Mouse (Mus musculus) thymus, postnatal 36 days (tissue): ENCODE data around the gene Mob3b.

Experiments
- DNase-seq, 2 experiments: peaks; one replicate each; pipeline ENCODE4 v3.0.0; 2022; ENCODE audit warnings: mixed read lengths in 2 of 2

Gene Mob3b

DNA sequence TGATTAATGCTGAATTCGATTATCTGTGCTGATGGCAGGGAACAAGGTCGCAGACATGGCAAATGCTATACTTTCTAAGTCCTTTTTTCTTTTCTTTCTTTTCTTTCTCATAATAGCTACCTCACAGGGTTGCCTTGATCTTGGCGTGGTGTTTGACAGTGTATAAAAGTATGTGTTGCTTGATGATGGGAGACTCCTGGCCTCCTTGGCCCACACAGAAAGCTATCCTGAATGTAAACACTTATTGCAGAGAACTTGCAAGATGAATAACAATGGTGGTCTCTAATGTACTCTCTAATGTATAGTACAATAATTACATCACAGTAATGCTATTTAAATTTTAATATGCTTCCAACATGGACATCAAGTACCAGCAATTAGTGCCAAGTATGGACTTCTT is 96.9 kb downstream of the Mob3b start:
- DNase-seq, result no peak

DNA sequence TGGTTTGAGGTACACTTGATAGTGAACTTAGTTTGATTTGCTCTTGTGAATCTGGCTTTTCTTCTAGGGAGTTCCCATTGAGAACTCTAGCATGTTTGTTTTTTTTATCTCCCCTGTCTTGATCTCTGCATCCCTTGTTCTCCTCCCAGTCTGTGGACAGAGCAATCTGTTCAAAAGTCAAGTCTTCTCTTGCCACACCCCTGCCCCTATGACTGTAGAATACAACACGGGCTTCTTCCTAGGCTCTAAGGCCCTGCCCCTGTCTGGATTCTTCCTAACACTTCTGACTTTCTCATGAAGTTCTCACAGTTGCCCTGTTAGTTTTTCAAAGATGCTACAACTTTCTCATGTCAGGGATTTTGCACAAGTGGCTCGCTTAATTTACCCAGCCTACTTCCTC is 102.9 kb downstream of the Mob3b start:
- DNase-seq, result no peak

DNA sequence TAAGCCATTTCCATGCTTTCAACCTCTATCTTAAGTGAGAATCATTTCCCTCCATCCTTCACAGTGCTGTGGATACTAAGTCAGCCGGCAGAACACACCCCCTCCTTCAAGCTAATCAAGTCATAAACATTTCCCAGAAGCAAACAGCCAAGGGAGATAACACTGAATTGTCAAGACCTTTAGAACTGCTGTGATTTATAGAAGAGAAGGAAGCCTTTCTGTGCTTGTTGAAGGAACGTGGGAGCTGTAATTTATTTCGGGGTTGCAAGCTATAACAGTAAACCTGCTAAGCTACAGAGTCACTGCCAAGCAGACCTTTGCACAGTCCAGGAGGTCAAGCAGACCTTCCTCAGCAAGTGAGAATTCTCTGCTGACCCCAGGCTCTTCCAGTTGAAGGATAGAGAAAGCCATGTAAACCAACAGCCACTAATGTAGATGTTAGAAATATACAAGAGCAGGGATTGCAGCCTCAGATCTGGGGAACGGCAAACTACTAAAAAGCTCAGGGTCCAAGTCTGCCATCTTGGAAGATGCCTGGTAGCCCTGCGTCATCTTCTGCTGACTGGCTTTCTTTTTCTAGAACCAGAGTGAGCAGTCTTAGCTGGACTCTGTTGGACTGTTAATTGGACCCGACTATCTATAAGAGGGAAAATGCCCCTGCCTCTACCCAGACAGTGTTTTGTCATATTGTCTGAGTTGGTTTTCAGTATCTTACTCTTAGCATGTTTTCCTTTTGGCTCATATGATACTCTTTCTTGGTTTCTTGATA is 104.9 kb downstream of the Mob3b start:
- DNase-seq, result no peak

DNA sequence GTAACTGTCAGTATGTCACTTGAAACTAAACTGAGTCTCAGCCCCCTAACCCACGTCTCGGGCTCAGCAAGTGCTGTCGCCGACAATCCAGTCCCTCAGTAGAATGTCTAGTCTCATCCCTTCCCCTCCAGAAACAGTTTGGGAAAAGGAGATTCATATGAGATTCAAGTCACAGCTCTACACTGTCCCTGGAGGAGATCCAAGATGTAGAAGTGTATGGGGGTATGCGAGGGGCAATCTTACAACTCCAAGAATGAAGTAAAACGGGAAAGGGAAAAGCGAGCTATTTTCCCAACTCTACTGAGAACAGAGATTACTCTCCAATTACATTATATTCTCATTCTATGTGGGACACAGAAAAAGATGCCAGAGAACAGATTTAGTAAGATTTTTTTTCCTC is 106.1 kb downstream of the Mob3b start:
- DNase-seq, result no peak

DNA sequence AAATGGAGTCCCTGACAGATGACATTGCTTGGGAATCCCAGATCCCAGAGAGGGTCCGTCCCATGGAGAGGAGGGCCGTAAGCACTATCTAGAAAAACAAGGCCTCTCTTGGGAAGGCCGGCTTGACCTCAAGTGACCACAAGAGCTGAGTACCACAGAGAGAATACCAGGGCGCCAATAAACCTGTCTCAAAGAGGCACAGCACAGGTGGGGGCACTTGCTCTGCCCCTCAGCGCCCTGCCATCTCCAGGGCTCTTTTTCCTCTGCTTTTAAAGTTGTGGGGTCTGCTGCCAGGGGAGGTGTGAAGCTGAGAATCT is 107.6 kb downstream of the Mob3b start:
- DNase-seq, result no peak

DNA sequence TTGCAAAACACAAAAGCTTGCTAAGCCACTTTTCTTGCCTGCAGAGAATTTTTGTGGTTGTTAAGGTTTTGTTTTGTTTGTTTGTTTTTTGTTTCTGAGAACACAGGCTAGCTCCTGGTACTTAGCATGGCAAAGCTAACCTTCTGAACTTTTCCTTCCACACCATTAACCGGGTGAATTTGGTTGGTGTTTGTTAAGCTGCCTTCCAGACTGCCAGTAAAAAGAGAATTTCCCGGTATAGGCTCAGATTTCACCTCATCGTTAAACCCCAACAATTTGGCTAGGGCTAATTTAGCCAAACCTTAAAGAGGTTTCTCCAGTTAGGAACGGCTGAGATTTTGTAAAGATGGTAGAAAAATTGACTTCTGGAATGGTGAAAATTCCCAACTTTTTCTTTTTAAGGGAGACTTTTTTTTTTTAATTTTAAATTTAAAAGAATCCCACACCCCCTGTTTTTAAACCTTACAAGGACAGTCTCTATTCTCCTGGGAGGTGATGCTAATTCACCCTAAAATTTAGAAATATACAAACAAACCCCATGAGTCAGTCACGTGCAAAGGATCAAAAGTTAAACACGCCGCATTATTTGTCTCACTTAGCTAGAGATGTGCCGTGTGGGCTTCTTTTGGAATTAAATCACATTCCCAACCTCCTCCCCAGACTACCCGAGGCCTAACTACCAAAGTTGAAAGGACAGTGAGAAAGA is 108.1 kb downstream of the Mob3b start:
- no peak for DNase-seq

DNA sequence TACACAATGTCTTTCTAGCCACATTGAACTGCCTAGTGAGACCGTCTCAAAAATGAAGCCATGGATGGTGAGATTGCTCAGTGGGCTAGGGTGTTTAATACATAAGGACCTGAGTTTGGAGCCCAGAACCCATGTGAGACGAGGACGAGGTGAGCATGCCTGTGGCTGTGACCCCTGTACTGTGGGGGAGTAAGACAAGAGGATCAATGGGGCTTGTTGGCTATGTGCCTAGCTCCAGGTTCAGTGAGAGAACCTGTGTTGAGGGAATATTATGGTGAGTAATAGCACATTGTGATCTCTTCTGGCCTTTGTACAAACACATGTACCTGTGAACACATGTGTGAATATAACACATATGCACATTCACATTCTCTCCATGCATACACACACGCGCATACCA is 116.4 kb downstream of the Mob3b start:
- no peak for DNase-seq

DNA sequence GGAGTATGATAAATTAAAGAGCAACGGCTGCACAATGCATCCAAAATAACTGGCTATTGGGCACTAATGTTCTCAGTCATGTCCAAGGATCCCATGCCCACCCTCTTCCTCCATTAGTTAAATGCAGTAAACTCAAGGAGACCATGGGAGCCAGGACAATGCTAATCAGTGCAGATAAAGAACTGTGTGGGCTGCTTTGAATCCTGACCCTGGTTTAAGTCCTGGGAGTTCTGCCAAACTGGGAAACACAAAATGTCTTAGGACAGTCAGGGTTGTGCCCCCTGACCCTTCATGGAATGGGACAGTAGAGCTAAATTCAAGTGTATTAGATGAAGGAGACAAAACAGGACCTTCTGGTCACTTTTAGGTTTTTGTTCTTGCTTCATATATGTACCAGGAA is 117.0 kb downstream of the Mob3b start:
- DNase-seq, result no peak

DNA sequence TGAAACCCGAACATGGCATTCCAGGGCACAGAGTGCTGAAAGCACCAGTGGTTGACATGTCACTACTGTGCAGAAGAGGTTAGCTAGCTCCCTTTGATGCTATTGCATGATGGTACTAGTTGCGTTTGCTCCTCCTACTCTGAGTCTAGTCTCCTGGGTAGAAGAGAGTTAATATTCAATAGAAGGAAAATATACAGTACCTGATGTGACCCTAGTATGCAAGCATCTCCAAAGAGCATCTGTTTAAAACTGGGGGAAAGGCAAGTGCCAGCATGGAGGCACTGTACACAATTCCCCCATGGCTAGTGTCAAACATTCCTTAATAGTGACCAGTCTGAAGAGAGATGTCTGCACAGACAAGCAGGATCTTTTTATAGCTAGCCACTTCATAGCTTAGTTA is 119.5 kb downstream of the Mob3b start:
- DNase-seq, result no peak

DNA sequence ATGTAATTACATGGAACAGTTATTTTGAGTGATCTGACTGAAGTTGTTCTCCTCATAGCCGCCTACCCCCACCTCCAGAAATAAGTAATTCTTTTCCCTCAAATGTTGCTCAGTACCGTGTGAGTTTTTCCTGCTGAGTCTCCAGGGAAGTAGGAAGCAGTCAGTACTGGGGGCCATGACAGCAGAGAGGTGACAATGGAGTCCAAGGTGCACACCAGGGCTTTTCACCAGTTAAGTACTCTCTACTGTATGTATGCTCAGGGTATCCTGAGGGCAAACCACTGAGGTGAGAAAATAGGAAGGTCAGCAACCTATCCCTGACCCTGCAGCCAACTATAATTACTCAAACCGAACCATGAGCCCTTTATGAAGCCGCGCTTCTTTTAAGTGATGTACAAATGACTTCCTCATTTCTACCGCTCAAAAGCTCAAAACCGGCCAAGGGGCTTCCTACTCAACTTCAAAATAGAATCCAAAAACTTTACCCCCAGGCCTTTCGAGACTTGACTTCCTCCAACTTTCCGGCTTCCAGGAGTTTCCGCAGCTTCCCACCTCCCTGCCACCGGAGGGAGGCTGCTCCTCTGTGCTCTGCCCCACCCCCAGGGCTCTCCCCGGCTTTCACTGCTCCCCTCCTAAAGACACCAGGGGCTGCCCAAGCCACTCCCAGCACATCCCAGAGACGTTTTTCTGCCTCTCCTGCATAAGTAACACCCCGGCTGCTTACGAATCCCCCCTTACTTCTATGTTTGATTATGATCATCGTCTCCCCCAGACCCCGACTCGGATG is 122.6 kb downstream of the Mob3b start:
- DNase-seq, result no peak

DNA sequence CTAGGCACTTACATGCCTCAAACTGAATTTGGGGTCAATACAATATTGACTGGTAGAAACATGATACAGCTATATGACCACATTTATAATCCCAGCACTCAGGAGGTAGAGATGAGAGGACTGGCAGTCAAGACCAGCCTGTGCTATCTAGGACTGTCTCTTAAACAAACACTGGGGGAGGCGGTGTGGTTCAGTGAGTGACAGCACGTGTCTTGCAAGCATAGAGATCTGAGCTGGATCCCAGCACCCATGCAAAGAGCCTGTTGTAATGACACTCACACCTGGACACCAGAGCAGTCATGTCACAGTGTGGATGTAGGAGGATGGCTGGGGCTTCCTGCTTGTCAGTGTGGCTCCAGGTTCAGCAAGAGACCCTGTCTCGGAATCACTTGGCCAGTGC is 124.5 kb downstream of the Mob3b start:
- no peak for DNase-seq

DNA sequence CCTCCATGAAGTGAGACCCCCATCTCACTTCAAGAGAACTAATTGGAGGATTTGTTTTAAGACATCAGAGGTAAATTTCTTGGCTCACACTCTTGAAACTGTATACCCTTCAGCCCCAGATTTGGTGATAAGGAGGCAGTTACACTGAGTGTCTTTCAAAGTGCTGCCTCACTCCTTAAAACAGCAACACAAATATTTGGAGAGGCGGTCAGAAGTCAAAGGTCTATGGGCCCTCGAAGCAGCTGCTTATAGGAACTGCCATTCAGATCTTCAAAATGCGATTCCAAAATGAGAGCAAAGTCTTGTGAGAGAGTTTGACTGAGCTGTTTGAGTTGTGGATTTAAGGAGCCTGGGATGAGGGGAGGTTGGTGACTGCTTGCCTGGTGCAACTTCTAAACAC is 125.7 kb downstream of the Mob3b start:
- no peak for DNase-seq

DNA sequence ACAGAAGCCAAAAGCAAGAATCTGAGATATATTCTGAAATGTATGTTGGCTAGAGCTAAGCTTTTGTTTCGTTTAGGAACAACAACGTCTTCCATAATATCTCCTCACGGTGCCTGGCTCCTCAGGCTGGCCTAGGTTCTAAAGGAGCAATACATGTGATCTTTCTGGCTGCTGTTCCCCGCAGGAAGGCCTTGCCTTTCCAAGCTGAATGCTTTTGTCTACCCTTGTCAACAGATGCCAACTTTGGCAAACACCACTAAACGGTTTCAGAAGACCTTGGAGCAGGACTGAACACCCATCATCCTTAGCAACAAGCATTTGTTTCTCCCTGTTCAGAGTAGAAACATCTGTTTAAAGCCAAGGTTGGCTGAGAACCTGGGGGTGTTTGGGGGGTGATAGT is 126.1 kb downstream of the Mob3b start:
- no peak for DNase-seq

DNA sequence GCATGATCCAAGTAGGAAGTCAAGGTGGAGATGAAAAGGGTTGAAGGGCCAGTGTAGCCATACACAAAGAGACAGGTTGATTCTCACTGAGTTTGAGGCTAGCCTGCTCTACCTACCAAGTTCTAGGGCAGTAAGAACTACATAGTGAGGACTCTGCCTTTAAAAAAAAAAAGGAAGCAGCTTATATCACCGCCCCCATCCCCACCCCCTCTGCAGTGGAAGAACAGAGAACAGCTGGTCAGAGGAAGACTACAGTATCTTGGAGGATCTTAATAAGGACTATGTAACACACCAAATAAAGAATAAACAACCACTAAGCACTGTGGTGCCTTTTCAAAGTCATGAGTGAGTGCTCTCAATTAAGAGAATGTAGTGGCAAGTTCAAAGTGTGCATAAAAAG is 138.9 kb downstream of the Mob3b start:
- no peak for DNase-seq

DNA sequence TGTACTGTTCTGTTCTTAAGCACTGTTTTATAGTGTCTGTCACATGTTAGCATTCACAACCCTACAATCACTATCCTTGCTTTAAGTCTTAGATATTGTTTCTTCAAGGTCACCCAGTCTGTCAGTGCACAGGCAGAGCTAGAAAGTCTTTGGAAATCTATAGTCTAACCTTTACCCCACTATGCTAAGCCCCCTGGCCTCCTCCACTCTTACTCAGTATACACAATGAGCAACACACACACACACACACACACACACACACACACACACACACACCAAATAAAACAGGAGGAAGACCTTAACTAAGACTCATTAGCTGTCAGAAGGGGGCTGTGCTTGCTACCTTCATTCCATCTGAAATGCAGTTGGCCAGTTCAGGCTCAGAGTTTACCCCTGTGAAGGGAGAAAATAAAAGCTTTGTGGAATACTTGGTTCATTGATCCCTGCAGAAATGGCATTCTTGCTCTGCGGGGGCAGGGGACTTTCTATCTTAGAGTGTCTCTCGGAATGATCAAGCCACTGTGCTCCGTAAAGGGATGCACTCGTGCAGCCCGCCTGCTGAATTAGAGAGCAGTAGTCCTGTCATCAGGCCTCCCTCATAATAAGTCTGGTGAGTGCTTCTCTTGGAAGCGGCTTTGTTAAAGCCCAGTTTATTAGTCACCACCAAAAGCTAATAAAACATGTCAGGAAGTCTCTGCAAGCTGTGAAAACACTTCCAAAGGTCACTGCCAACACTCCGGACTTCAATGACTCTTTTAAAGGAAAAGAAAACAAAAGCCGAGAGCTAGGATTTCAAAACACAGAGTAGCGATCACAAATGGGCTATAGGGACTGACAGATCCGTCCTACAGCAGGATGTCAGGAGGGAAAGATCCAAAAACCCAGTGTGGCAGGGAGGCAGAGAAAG is 144.6 kb downstream of the Mob3b start:
- DNase-seq, result no peak

DNA sequence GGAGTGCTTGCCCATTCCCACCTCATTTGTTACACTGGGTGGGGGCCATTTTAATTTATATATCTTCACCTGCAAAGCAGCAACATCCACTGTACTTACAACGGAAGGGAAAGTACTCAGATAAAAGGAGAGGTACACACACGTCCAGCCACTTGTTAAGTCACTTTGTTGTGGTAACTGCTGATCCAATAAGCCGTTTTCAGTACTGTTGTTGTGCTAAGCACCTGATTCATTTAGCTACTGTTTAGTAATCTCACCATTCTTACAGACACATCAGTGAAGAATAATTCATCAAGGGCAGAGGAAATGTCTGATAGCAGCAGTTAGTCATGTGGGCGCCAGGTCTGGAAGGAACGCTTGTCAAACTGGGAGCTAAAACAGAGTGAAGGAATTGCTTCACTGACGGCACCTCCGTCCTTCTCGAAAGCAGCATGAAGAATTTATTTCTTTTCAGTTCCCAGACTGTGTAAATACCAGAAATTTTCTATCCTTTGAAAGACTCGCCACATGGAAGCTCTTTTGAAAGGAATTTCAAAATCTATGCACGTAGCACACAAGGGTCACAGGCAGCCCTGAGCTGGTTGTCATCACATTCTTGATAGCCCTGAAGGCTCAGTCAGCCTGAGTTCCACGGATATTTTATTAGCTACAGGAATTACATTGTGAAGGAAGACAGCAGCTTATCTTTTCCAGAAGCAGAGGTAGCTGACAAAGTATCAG is 150.6 kb downstream of the Mob3b start:
- DNase-seq, result no peak

DNA sequence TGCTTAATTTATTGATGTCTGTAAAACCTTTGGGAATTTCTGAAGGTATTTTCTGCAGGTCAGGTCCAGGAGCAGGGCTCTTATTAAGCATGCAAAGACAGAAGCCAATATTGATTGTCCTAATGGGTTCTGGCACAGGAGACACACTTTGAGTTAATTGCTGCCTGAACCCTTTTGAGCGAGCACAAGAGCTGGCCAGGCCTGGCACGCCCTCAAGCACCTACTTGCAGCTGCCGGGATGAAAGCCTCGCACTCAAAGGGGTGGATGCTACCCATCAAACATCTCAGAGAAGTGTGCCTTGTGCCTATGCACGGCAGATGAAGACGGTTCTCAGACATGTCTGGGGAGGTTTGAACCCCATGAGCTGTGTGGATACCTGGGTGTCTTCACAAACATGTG is 151.2 kb downstream of the Mob3b start:
- peak in 1 of 2 experiments; percentile 12 for DNase-seq

DNA sequence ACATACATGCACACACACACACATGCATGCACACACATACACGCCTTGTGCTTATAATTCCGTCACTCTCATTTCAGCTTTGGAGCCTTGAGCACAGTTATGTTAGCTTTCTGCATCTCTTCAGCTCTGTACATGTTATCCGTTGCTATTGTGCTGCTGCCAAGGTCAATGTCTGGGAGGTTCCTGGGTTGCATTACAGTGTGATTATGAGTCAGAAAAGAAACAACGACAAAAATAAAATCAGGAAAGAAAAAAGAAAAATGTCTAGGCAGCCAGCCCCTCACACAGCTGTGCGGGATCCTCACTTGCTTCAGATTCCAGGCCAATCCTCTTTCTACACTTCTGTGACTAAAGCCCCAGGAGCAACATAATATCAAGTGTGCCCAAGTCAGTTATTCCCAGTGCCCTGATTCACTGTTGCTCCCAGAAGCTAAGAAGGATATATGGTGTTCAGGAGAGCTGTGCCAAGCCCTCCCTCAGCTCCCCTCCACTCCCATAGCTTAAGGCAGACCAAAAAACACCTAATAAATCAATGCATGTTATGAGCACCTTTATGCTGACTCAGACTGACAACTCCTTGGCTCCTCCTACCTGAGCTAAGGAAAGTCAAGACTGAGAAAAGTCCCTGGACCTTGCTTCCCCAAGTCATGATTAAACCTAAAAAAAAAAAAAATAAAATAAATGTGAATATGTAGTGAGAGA is 152.1 kb downstream of the Mob3b start:
- no peak for DNase-seq

DNA sequence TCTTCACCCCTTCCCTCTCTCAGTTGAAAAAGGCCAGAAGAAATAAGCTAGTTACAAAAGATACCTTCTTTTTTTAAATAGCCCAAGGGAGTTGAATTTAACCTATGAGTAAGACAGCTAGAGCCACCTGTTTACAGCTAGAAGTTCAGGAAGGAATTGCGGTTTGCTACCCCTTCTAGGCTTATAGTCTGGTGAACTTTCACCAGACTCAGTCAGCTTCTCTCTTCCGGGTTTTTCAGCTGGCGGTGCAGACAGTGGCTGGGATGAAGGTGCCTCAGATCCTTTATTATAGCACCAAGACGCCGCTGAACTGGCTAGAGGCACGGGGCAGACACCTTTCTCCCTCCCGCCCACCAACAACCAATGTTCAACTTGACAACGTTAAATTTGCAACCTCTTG is 152.8 kb downstream of the Mob3b start:
- DNase-seq, result peak; percentile 16 to 25

DNA sequence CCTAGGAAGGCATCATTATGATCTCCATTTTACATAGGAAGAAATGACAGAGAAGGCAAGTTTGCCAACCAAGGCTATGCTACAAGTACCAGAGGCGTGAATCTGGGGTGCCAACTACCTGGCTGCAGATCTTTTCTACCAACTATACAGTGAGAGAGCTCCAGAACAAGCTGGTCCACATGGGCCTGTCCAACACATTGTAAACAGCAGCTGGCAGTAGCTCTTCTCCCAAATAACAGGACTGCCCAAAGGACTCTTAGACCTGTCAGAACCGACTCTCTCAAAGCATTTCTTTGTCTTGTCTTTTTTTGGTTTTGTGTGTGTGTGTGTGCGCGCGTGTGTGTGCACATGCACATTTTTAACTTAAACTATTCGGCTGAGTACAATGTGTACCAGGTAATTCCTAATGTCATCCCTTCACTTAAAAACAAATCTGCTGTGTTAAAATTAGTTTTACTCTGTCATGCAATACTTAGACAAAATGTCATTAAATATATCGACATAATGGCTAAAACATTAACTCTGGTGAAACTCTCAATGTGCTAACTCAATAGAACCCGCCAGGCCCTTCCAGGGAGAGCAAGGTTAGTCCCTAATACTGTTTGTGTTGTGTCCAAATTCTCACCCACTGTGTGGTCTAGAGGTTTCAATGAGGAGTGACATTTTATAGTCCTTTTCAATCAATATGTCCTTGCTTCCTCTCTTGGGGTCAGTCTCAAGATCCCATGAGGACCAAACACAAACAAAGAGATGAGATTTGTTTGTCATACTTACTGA is 153.5 kb downstream of the Mob3b start:
- DNase-seq, result no peak

DNA sequence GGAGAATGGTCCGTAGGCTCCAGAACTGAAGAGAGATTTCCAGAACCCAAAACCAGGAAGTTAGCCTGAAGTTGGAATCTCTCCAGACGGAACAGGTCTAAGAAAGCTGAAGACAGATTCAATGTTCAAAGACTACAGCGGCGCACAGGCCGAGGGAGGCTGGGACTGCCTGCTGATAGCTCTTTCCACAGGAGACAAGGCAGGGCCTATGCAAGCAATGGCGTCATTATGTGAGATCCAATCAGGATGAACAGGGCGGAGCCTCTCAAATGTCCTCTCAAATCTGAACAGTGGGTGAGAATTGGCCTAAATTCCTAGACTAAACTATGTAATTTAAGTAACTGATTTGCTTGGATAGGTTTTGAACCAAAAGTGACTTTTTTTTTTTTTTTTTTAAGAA is 160.7 kb downstream of the Mob3b start:
- no peak for DNase-seq
